Mouse (Mus musculus) heart, adult 18-20 months (tissue): ENCODE data around the gene Cfhr2. TPM values are rescaled to one million over a fixed set of nuclear protein-coding genes. Genes with fewer than 3 reads are reported as not detected.
"Not testable (repeated sequence)": the region's sequence is repeated elsewhere in the genome, so short reads cannot be mapped to it uniquely, and the experiment has no call there.

Source experiments
- DNase-seq, 2 experiments: peaks; one replicate each; pipeline ENCODE4 v3.0.0; 2021 to 2022; ENCODE audit warnings: mixed read lengths in 1 of 2
- long read RNA-seq, 2 experiments: library from polyadenylated mRNA; stranded (forward); transcript quantifications; one replicate each; pipeline ENCODE4 v2.0.0; 2021
- total RNA-seq, 2 experiments: library from RNA; stranded (reverse); gene quantifications; 2 replicates each; pipeline ENCODE4 v1.2.3; 2021

Gene Cfhr2
- total RNA-seq, result 1 to 10 TPM in 1 of 2 experiments, under 1 TPM in 1; 0.52 to 1.7 TPM
- long read RNA-seq, experiment 1, result 0 reads
- long read RNA-seq, experiment 2, result 0 reads

- DNase-seq, result no peak
Observed at GRCm38 (mm10) chr1:139858548-139858947, at the start of gene Cfhr2. TSS of gene Cfhr2 (minus strand) at chr1:139858702.

GRCm38 (mm10) chr1:139863751-139864150 is 5.2 kb upstream of the Cfhr2 start:
- no peak for DNase-seq

GRCm38 (mm10) chr1:139860176-139860575 is 1.7 kb upstream of the Cfhr2 start:
- DNase-seq, result no peak

GRCm38 (mm10) chr1:139839699-139840098 is 18.8 kb downstream of the Cfhr2 start:
- DNase-seq, result no peak

- no peak for DNase-seq
Observed at GRCm38 (mm10) chr1:139839290-139839689, 19.2 kb downstream of the Cfhr2 start.

- no peak for DNase-seq
Observed at GRCm38 (mm10) chr1:139808594-139808993, 49.9 kb downstream of the Cfhr2 start.

GRCm38 (mm10) chr1:139781143-139781542 is 77.4 kb downstream of the Cfhr2 start, which contains the start of gene Gm4788:
TSS of gene Gm4788 (minus strand) at chr1:139781243.
- no peak for DNase-seq

GRCm38 (mm10) chr1:139769913-139770312 is 88.6 kb downstream of the Cfhr2 start:
- DNase-seq, result not testable (repeated sequence)

Other genes starting within 250 kb of the Cfhr2 start
- under 1 TPM in 1 of 2 experiments, not detected in 1; 0.23 TPM for gene Gm4788, start 77.5 kb downstream of the Cfhr2 start, total RNA-seq